Mouse (Mus musculus): ENCODE measurements around the gene Ankrd33b.

- no peak for TF ChIP-seq ZNF384 (IDR thresholded peaks at IDR 0.05; ENCODE audit: low read depth, low read length)
- no peak for TF ChIP-seq HCFC1 (IDR thresholded peaks at IDR 0.05; ENCODE audit: borderline replicate concordance, insufficient read depth, low read length)
- TF ChIP-seq MAFK (IDR thresholded peaks at IDR 0.05; ENCODE audit: insufficient read depth, low read depth, low read length), result no peak
Observed at GRCm38 (mm10) chr15:31251189-31251588, 116.3 kb downstream of the Ankrd33b start.

Data from ES-E14 (cell line).